Mouse (Mus musculus) urinary bladder, postnatal 25 days (tissue): ENCODE measurements around the gene Edn3.

Experiments
- DNase-seq: peaks from one replicate; pipeline ENCODE4 v3.0.0; 2022; ENCODE audit warnings: low spot score

The Edn3 gene

DNA sequence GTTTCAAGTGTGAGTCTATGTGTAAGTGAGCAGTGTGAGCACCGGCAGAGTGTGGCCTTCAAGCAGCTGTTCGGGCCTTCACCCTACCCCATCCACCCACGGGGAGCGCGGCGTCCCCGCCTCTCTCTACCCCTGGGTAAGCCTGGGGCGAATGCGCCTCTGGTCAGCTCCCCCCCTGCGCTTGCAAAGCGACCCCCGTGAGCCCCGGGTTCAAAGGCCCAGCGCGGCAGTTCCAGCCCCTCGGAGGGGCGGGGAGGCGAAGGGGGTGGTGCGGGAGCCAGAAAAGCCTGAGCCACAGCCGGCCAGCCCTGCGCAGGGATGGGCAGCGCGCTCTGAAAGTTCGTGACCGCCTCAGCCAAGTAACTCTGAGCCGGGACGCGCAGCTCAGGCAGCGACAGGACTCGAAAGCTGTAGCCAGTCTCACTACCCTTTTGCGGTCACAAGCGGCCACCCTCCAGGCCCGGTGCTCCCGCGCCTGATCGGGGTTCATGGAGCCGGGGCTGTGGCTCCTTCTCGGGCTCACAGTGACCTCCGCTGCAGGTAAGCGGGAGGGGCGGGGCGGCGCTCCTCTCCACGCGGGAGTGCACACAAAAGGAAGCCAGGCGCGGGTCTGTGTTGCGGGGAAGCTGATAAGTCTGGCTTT, at the start of gene Edn3:
Gene Edn3 (plus strand): TSS at position 141 of the 643 bp plus-strand sequence.
- DNase-seq: no peak

DNA sequence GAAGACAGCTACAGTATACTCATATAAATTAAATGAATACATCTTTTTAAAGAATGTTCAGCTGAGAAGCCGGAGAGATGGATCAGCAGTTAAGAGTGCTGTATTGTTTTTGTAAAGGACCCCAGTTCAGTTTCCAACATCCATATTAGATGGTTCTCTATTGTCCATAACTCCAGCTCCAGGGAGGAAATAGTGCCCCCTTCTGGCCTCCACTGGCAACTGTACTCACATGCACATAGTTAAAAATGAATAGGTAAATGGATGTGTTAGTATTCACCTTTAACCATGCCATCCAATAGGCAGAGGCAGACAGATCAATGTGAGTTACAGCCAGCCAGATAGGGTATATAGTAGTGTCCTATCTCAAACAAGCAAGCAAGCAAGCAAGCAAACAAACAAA, 48.4 kb upstream of the Edn3 start:
- DNase-seq: no peak

DNA sequence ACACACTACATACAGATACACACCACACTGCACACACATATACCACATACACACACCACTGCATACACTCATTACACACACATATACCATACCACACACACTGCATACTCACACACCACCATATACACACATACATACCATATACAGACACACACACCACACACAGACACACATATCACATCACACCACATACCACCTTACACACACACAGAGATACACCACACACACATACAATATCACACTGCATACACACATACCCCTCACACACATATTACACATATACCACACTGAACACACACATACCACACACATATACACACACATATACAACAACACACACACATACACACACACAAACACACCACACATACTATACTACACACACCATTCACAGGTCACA, 44.5 kb upstream of the Edn3 start:
- DNase-seq: no peak

DNA sequence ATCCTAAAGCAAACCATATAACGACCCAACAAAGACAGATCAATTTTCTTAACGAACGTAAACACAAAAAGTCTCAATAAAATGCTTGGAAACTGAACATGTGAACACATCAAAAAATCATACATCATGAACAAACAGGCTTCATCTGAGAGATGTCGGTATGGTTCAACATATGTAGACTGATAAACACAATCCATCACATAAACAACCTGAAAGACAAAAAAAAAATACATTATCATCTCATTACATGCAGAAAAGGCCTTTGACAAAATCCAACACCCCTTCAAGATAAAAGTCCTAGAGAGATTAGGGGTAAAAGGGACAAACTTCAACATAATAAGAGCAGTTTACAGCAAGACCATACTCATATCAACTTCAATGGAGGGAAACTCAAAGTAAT, 42.6 kb upstream of the Edn3 start:
- no peak for DNase-seq

DNA sequence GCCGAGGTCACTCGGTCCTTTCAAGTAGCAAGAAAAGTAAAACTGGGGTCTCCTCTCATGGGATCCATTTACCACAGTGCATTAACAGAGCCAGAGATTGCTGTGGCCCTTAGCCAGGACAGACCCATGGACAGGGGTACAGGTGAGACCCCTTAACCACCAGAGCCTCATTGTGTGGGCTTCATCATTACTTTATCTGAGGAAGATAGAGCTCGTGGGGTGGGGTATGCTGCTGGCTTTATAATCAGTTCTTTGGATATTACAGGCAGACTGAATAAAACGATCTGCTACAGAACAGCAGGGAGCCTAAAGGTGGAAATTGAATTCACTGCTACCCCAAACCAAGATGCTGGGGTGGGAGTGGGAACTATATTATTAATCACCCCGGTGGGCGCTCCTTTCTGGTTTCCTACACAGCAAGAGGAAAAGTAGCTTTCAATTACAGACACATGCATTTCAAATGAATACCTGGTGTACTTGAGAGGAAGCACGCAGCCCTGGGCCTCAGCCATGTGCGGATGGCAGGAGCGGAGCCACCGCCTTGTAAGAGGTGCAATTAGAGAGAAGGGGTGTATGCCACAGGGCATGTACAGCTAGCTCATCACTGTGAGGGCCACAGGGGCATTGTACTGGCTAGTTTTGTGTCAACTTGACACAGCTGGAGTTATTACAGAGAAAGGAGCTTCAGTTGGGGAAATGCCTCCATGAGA, 33.1 kb upstream of the Edn3 start:
- DNase-seq: no peak

DNA sequence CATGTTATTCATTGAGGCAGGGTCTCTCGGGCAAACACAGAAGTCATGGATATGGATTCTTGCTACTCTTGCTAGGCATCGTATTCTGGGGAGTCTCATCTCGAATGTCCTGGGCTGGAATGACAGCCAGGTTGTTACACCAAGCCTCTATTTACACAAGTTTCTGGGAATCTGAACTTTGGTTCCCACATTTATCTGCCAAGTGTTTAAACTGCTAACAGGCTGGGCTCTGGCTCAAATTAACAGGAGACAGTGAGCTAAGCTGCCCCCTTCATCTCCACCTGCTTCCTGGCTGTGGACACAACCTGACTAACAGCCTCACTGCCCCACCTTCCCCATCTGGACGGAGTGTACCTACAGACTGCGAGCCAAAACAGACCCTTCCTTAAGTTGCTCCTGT, 28.5 kb upstream of the Edn3 start:
- no peak for DNase-seq

DNA sequence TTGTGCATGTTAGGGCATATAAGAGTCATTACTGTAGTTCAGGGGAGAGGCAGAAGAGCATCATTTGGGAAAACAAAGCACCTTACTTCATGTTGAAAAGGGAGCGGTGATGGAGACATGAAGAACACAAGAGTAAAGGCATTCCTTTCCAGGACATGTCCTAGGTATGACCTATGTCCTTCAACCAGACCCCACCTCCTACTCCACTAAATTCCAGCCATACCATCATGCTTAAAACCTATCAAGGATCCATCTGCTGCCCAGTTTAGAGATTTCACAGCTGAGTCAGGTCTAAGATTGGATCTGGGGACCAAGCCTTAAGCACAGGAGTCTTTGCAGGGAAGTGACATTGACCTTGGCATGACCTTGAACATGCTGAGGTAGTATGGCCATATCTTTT, 25.1 kb upstream of the Edn3 start:
- no peak for DNase-seq

DNA sequence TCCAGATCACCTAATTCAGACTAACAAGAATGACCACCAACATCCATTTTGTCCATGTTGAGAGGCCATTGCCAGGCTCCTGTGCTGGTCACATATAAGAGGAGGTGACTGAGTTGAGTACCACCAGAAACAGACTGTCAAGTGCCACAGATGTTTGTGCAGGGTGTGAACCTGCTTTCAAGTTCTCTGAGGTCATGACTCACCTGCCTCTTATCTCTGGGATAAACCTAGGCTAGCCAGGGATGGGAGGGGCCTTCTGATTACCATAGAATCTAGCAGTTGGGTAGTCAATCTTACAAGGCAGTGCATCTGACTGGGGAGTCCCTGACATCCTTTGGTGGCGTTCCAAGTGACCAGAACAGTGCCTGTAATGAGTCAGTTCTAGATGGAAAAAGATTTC, 13.2 kb upstream of the Edn3 start:
- DNase-seq: no peak

DNA sequence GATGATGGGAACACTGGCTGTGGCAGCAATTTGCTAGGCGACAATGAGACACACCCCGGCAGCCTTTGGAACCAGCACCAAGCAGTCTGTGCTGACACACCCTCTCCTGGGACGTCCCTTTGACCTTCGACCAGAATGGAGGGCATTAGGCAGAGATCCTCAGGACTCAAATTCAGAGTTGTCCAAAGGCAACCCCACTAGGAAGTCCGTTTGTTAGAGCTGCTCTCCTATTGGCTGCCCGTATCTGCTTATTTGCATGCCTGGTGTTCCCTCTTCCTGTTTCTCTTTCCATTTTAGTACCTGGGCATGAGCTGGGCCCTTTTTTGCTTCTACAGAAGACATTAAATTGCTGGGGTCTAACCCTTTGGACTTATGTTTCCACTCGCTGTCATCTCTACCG, 12.0 kb upstream of the Edn3 start:
- no peak for DNase-seq

DNA sequence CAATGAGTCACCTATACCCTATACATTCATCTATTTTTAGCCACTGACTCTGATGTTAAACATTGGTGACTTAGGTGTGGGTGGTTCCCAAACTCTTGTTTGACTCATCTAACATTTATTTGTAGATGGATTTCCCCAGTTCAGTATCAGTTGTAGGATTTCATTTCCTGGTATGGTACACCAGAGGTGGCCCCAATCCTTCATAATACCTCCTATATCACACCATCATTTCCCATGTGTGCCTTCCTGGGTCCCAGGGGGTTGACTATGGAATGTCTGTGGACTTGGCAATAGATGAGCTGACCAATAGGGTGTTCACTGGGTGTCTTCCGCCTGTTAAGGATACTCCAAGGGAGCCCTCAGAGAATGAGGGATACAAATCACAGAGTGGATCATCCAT, 7.2 kb upstream of the Edn3 start:
- DNase-seq: no peak

DNA sequence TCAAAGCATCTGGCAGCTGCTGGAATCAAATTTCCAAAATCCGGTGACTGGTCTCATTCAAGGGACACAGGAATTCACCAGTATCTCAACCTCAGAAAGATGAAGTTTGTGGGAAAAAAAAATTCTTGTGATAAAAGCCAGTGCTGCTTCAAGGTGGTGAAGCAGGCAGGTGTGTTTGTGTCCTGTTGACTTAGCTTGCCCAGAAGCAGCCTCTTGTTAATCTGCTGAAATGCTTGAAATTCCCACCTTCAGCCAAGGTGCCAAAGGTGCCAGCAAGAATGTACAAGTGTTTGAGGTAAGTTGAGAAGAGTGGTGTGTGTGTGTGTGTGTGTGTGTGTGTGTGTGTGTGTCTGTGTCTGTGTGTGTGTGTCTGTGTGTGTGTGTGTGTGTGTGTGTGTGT, 6.2 kb upstream of the Edn3 start:
- no peak for DNase-seq

DNA sequence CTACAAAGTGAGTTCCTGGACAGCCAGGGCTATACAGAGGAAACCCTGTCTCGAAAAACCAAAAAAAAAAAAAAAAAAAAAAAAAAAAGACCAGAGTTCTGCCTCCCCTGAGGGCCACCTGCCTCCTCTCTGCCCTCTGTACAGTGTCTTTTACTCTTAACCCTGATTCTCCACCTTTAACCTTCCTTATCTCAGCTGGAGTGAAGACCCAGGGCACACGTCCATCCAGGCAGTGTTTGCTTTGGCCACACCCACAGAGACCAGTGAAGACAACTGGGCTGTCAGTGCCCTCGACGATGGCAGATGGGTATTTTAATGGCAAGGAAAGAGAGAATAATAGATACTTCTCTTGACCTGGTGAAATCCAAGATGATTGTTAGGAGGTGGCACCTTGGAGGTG, 1.2 kb upstream of the Edn3 start:
- DNase-seq: no peak

DNA sequence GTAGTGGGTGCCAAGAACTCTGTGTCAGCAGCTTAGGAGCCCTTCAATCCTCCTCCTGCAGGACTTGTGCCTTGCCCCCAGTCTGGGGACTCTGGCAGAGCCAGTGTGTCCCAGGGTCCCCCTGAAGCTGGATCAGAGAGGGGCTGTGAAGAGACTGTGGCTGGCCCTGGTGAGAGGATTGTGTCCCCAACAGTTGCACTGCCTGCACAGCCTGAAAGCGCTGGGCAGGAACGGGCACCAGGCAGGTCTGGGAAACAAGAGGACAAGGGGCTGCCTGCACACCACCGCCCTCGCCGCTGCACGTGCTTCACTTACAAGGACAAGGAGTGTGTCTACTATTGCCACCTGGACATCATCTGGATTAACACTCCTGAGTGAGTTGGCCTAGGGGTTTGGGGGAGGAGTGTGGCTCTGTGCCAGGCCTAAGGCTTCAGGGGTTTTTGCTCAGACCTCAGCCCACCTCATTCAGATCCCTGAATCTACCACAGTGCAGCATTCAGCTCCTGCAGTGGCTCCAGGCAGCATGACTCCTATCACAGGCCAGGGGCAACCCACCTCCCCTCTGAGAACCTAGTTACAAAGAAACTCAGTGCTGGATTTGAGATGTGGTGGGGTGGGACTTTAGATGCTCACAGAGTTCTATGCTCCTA, 1.2 kb downstream of the Edn3 start:
- DNase-seq: no peak

DNA sequence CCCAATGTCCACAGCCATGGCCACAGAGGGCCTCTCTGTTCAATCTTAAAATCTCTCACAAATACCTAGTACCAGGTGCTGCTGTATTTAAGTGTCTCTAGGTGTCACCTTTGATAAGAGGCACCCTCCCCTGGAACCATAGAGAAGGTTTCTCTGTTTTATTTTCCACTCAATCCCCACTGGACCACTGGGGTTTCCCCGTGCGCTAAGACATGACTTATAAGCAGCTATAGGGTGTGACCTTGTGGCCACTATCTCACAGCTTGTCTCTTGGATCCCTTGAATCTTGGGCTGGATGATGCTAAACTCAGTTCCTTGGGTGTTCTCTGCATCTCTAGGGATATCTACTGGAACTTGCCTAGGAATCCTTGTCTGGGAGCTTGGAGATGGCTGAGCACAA, 1.9 kb downstream of the Edn3 start:
- no peak for DNase-seq

DNA sequence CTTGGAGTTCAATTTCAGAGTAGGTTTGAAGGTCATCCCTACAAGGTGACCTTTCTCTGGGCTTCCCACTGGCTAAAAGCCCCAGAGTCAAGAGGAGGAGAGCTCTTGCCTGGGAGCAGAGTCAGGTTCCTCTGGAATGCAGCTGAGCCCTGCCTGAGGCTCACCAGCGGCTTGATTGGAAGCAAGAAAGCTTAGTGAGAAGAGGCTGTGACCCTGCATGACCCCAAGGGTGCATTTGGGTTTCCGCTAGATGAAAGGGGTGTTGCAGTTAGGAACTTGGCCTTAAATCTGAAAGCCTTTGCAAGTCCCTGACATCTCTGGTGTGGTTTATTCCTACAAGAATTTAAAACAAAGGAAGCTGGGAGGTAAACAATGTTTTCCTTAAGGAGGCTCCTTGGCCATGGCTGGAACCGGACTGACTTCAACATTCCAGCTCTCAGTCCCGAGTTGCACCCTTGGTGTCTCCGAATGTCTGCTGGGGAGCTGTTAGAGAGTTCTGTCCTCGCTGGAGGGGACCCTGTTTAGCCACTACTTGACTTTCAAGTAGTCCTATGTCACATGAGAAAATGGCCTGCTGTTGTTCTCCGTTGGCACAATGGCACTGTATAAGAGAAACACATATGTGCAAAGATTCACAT, 8.6 kb downstream of the Edn3 start:
- no peak for DNase-seq

DNA sequence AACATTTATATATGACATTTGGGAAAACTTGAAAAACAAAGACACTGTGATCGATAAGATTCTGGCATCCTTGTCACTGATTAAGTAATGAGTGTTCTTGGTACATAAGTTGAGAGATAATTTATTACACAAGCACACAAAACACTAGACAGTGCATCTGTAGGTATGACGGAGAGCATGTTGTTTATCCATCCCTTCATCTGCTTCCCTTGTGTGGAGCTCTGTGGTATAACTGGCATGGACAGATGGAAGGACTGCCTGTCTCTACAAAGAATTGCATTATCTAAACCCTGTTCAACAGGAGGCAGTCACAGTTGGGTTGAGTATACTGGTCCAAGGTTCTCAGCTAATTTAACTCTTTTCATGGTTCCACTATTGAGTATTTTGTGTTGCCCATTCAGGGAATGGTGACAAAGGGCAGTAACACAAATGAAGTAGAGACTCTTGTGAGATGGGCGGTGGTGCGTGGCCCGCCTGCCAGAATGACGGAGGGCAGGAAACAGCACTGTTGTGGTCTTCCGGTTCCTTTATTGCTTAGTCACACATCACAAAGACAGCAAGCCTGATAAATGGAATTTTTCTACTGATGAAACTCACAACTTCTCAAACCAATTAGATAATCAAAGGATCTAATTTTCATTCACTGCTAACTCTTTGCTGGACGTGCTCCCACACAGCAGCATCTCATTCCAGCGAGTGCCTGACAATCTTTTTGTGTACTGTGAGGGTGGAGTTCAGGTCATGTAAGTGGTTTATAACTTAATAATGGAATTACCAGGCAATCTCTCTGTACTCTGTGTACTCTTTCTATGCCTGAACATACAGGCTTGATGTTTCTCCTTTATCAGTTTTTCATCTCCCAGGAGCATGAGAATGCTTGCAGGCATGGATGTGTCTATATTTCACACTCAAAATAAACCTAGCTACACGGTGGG, 14.0 kb downstream of the Edn3 start:
- no peak for DNase-seq

DNA sequence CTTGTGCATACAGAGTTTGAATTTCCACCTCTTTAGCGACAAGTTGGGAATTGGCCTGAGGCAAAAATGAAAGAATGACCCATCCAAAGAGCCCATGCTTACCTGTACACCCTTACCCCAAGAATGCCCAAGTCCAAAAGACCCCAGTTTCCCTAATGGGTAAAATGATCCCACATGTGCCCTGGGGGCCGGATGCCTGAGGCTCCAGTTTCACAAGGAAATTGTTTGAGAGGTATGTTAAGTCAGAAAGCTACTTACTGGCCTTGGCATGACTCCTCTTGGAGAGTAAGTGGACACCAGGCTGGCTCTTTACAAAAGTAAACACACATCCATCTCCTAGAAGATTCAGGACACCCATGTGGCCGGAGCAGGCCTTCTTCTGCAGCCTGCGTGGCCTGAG, 21.6 kb downstream of the Edn3 start:
- no peak for DNase-seq

DNA sequence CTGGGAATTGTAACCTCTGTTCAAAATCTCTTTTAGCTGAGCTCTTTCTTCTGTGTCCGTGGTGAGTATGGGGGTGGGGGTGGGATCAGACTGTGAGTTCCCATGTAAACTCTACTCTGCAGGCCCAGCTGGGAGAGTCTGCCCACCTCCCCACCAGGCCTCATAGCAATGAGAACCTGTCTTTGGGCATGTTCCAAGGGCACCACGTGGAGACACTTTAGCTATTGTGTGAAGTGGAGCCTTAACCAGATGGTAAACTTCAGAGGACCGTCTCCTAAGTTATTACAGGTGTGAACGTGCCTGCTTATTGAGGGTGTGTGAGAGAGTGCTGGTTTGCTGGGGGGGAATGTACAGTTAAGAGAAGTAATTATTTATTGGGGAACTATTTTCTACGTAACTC, 22.5 kb downstream of the Edn3 start:
- DNase-seq: no peak

DNA sequence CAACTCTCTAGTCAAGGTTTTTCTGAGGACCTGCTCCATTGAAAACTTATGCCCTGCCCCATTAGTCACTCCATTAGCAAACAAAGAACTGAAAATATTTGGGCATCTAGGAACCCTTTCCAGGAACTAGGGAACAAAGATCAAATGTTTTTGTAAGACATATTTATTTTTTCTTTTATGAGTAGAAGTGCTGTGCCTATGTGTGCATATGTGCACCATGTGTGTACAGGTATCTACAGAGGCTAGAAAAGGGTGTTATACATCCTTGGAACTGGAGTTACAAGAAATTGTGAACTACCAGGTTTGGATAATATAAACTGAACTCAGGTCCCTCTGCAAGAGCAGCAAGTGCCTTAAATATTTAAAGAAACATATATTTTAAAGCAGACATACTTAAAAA, 28.4 kb downstream of the Edn3 start:
- no peak for DNase-seq

DNA sequence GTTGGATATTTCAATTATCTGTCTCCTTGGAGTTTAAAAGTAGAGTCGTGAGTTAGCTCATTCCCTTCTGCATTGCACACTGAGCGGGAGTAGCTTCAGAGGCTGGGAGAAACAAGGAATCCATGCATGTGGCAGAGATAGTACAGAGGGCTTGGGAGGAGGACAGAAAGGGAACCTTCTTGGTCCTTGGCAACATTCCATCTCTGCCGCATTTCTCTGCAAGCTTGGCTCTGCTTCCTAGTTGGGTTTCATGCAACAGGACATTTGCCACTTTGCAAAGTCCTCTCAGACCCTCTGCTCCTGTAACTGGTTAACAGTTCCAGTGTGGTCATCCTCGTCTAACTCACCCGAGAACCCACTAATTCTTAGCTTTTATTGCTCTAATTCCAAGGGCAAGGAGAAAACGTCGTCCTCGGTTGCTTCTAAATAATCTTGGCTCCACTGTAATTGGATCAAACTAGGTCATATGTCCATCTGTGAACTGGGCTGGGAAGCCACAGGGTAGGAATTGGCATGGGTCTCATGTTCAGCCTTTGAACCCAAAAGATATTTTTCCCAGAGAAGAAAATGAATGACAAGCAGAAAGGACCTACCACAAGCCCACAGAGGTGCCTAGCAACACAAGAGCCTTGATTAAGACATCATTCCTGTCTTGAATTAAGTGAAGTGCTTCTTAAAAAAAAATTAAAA, 32.2 kb downstream of the Edn3 start:
- no peak for DNase-seq

DNA sequence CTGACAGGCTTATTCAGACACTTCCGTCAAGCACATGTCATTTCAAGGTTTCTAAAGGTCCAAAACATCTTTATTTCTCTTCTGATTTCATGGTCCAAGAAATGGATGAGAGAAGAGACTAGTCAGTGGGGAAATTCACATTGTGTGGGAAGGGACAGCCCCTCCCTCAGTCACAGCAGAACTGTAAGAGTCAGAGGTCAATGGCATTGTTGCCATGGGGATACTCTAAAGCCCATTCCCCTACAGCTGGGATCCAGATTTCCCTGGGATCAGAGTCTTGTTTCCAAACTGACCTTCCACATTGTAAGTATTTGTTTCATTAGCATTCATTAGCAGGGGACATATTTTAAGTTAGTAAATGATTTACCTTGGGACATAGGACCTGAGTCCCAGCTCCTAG, 32.8 kb downstream of the Edn3 start:
- no peak for DNase-seq

DNA sequence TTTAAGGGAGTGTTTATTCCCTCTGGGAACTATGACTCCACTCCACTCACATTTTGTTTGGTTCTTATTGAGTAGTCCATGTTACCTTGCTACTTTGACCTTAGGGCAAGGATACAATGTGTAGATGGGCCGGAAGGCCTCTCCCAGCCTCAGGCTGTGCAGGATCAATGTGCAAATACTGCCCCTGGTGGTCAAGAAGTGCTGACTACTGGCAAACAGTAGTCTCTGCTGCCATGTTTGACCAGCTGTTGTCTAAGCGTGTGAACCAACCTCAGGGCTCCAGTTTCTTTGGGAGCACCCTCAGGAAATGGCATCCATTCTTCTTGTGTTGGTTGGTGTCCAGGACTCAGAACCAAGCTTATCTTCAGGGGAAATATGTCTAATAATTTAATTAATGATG, 36.6 kb downstream of the Edn3 start:
- DNase-seq: no peak
